Mouse (Mus musculus): Measurements from ENCODE around the gene Babam2. TPM values are rescaled to one million over a fixed set of nuclear protein-coding genes. Genes with fewer than 3 reads are reported as not detected.
"Not testable (repeated sequence)": the region's sequence is repeated elsewhere in the genome, so short reads cannot be mapped to it uniquely, and the experiment has no call there.

Babam2 gene
- polyA plus RNA-seq, 1 experiment from 2014 or later: 22.1 TPM

GRCm38 (mm10) chr5:31853831-31854230 lies 156.3 kb downstream of the Babam2 start:
- no peaks in the 10 kb centered on the region for H3K4me1 ChIP-seq (ENCODE audit: insufficient read depth)
- TF ChIP-seq CTCF (IDR thresholded peaks at IDR 0.05; ENCODE audit: low read depth) (no peak), EP300 (IDR thresholded peaks at IDR 0.05; ENCODE audit: low read depth) (no peak)
- no peak overlapping the region for H3K4me3 ChIP-seq (ENCODE audit: low read depth, low read length)
- H3K36me3 ChIP-seq (replicated peaks; ENCODE audit: insufficient read depth, low read length): no peaks in the 10 kb centered on the region
- 88% methylated on average over 1 of the region's 1 CpGs for WGBS (ENCODE audit: insufficient replicate concordance)
- no peak overlapping the region for H3K27ac ChIP-seq (ENCODE audit: low read depth)
- H3K9ac ChIP-seq (replicated peaks): no peak overlapping the region
- H3K27me3 ChIP-seq (ENCODE audit: insufficient read depth, low read length): no peaks in the 10 kb centered on the region
- H3K4me2 ChIP-seq (ENCODE audit: low read depth, low read length): no peak overlapping the region
- DNase-seq (no peak), ATAC-seq (no peak)
- no peaks in the 10 kb centered on the region for H3K9me3 ChIP-seq (ENCODE audit: low read length)

- not testable (repeated sequence) for H3K36me3 ChIP-seq (replicated peaks; ENCODE audit: insufficient read depth, low read length); H3K9ac ChIP-seq (replicated peaks); H3K27me3 ChIP-seq (ENCODE audit: insufficient read depth, low read length); DNase-seq; ATAC-seq; H3K4me1 ChIP-seq (ENCODE audit: insufficient read depth); H3K4me3 ChIP-seq (ENCODE audit: low read depth, low read length); H3K4me2 ChIP-seq (ENCODE audit: low read depth, low read length); H3K9me3 ChIP-seq (ENCODE audit: low read length); H3K27ac ChIP-seq (ENCODE audit: low read depth)
- 83% methylated on average over 10 of the region's 10 CpGs for WGBS (ENCODE audit: insufficient replicate concordance)
Measured at GRCm38 (mm10) chr5:31858877-31859276, 161.4 kb downstream of the Babam2 start.

- TF ChIP-seq CTCF (IDR thresholded peaks at IDR 0.05; ENCODE audit: low read depth) (no peak), EP300 (IDR thresholded peaks at IDR 0.05; ENCODE audit: low read depth) (no peak)
- no peak overlapping the region for H3K27ac ChIP-seq (ENCODE audit: low read depth)
- DNase-seq (no peak), ATAC-seq (no peak)
- 0 out of 2 replicates have a peak, but pooled peaks cover 2% of the 10 kb centered on the region for H3K4me1 ChIP-seq (ENCODE audit: insufficient read depth)
- WGBS (ENCODE audit: insufficient replicate concordance): 57% methylated on average over 1 of the region's 1 CpGs
- no peaks in the 10 kb centered on the region for H3K36me3 ChIP-seq (replicated peaks; ENCODE audit: insufficient read depth, low read length)
- no peaks in the 10 kb centered on the region for H3K9me3 ChIP-seq (ENCODE audit: low read length)
- H3K4me3 ChIP-seq (ENCODE audit: low read depth, low read length): no peak overlapping the region
- no peaks in the 10 kb centered on the region for H3K27me3 ChIP-seq (ENCODE audit: insufficient read depth, low read length)
- no peak overlapping the region for H3K4me2 ChIP-seq (ENCODE audit: low read depth, low read length)
- no peak overlapping the region for H3K9ac ChIP-seq (replicated peaks)
Measured at GRCm38 (mm10) chr5:31860426-31860825, 162.9 kb downstream of the Babam2 start.

GRCm38 (mm10) chr5:31860831-31861624 lies 163.5 kb downstream of the Babam2 start:
- H3K4me2 ChIP-seq (ENCODE audit: low read depth, low read length): no peak overlapping the region
- TF ChIP-seq EP300 (IDR thresholded peaks at IDR 0.05; ENCODE audit: low read depth): no peak
- no peak for TF ChIP-seq CTCF (IDR thresholded peaks at IDR 0.05; ENCODE audit: low read depth)
- DNase-seq: no peak
- ATAC-seq: no peak
- H3K27me3 ChIP-seq (ENCODE audit: insufficient read depth, low read length): no peaks in the 10 kb centered on the region
- H3K4me1 ChIP-seq (ENCODE audit: insufficient read depth): 0 out of 2 replicates have a peak, but pooled peaks cover 2% of the 10 kb centered on the region
- no peaks in the 10 kb centered on the region for H3K36me3 ChIP-seq (replicated peaks; ENCODE audit: insufficient read depth, low read length)
- no peaks in the 10 kb centered on the region for H3K9me3 ChIP-seq (ENCODE audit: low read length)
- WGBS (ENCODE audit: insufficient replicate concordance): 72% methylated on average over 5 of the region's 5 CpGs
- no peak overlapping the region for H3K27ac ChIP-seq (ENCODE audit: low read depth)
- no peak overlapping the region for H3K9ac ChIP-seq (replicated peaks)
- H3K4me3 ChIP-seq (ENCODE audit: low read depth, low read length): no peak overlapping the region

- DNase-seq (no peak), ATAC-seq (no peak)
- no peak overlapping the region for H3K4me2 ChIP-seq (ENCODE audit: low read depth, low read length)
Measured at GRCm38 (mm10) chr5:31862753-31863468, 165.4 kb downstream of the Babam2 start.

GRCm38 (mm10) chr5:31864095-31864494 lies 166.6 kb downstream of the Babam2 start:
- no peaks in the 10 kb centered on the region for H3K9me3 ChIP-seq (ENCODE audit: low read length)
- H3K4me1 ChIP-seq (ENCODE audit: insufficient read depth): 0 out of 2 replicates have a peak, but pooled peaks cover 2% of the 10 kb centered on the region
- no peak overlapping the region for H3K27ac ChIP-seq (ENCODE audit: low read depth)
- H3K36me3 ChIP-seq (replicated peaks; ENCODE audit: insufficient read depth, low read length): no peaks in the 10 kb centered on the region
- WGBS (ENCODE audit: insufficient replicate concordance): 58% methylated on average over 2 of the region's 2 CpGs
- no peaks in the 10 kb centered on the region for H3K27me3 ChIP-seq (ENCODE audit: insufficient read depth, low read length)
- DNase-seq (no peak), ATAC-seq (no peak)
- H3K4me3 ChIP-seq (ENCODE audit: low read depth, low read length): no peak overlapping the region
- no peak overlapping the region for H3K4me2 ChIP-seq (ENCODE audit: low read depth, low read length)
- TF ChIP-seq EP300 (IDR thresholded peaks at IDR 0.05; ENCODE audit: low read depth) (no peak), CTCF (IDR thresholded peaks at IDR 0.05; ENCODE audit: low read depth) (no peak)
- H3K9ac ChIP-seq (replicated peaks): no peak overlapping the region

More at GRCm38 (mm10) chr5:31862753-31863468, 165.4 kb downstream of the Babam2 start:
- WGBS (ENCODE audit: insufficient replicate concordance): 66% methylated on average over 1 of the region's 1 CpGs
- Histone ChIP-seq H3K4me3 (ENCODE audit: low read depth, low read length) (no peak overlapping the region), H3K4me1 (ENCODE audit: insufficient read depth) (0 out of 2 replicates have a peak, but pooled peaks cover 2% of the 10 kb centered on the region), H3K27ac (ENCODE audit: low read depth) (no peak overlapping the region), H3K27me3 (ENCODE audit: insufficient read depth, low read length) (no peaks in the 10 kb centered on the region), H3K36me3 (replicated peaks; ENCODE audit: insufficient read depth, low read length) (no peaks in the 10 kb centered on the region), H3K9me3 (ENCODE audit: low read length) (no peaks in the 10 kb centered on the region), H3K9ac (replicated peaks) (no peak overlapping the region)
- TF ChIP-seq CTCF (IDR thresholded peaks at IDR 0.05; ENCODE audit: low read depth) (no peak), EP300 (IDR thresholded peaks at IDR 0.05; ENCODE audit: low read depth) (no peak)

Data from liver, postnatal 0 days (tissue).